Mouse (Mus musculus) intestine, postnatal 0 days (tissue): ENCODE data around the gene Smarcd2. TPM values are rescaled to one million over a fixed set of nuclear protein-coding genes. Genes with fewer than 3 reads are reported as not detected.

Source experiments
- ATAC-seq: fragments of 200-750 bp; cut with Nextera tagmentation; 2 replicates; pipeline ENCODE4 v1.8.0; 2017; ENCODE audit warnings: mild to moderate bottlenecking, moderate TSS enrichment, moderate library complexity
- H3K27ac ChIP-seq: fragments of 300-500 bp; sonication (generic); 2 replicates; pipeline ENCODE4 v1.5.1; 2014; ENCODE audit warnings: mild to moderate bottlenecking, low read depth, low read length, moderate library complexity
- H3K27me3 ChIP-seq: fragments of 300-500 bp; sonication (generic); replicated peaks from 2 replicates; pipeline ENCODE4 v1.6.1; 2014; ENCODE audit warnings: low read length, mixed read lengths; ENCODE audit not compliant: control insufficient read depth, insufficient read depth
- H3K36me3 ChIP-seq: fragments of 300-500 bp; sonication (generic); 2 replicates; pipeline ENCODE4 v1.6.1; 2014; ENCODE audit warnings: mild to moderate bottlenecking, moderate library complexity; ENCODE audit not compliant: control insufficient read depth, insufficient read depth
- H3K4me1 ChIP-seq: fragments of 300-500 bp; sonication (generic); replicated peaks from 2 replicates; pipeline ENCODE4 v1.6.1; 2014; ENCODE audit warnings: antibody characterized with exemption, low read length, mixed read lengths; ENCODE audit not compliant: control insufficient read depth, insufficient read depth
- H3K4me2 ChIP-seq: fragments of 300-500 bp; sonication (generic); replicated peaks from 2 replicates; pipeline ENCODE4 v1.6.1; 2014; ENCODE audit warnings: low read depth, mild to moderate bottlenecking, moderate library complexity
- H3K4me3 ChIP-seq: fragments of 300-500 bp; sonication (generic); 2 replicates; pipeline ENCODE4 v1.5.1; 2014; ENCODE audit warnings: low read depth, low read length
- H3K9ac ChIP-seq: fragments of 300-500 bp; sonication (generic); 2 replicates; pipeline ENCODE4 v1.6.1; 2014; ENCODE audit warnings: mild to moderate bottlenecking, low read depth, low read length
- H3K9me3 ChIP-seq: fragments of 300-500 bp; sonication (generic); 2 replicates; pipeline ENCODE4 v1.6.1; 2016; ENCODE audit warnings: mixed run types; ENCODE audit not compliant: control insufficient read depth
- CTCF ChIP-seq: sonication (generic); IDR thresholded peaks from 2 replicates; pipeline ENCODE4 v1.5.1; 2016; ENCODE audit warnings: low read depth, mild to moderate bottlenecking, control low read depth, antibody characterized with exemption, moderate library complexity
- WGBS: fragments of 180-500 bp; shearing (Covaris S2); extraction: QIAGEN DNeasy Blood & Tissue Kit; methylation state at CpG from one replicate; pipeline ENCODE4 v1.1.7; 2014; 5-methylcytosine and 5-hydroxymethylcytosine counted together
- polyA plus RNA-seq: library from polyadenylated mRNA; unstranded; fragments of >200 nt; fragmentation: Nextera tagmentation; extraction: Ambion mirVana; gene quantifications from 2 replicates; pipeline ENCODE4 v1.2.1, GENCODE M21; 2015

The Smarcd2 gene
- polyA plus RNA-seq: 25.3 and 26.3 TPM in 2 replicates

DNA sequence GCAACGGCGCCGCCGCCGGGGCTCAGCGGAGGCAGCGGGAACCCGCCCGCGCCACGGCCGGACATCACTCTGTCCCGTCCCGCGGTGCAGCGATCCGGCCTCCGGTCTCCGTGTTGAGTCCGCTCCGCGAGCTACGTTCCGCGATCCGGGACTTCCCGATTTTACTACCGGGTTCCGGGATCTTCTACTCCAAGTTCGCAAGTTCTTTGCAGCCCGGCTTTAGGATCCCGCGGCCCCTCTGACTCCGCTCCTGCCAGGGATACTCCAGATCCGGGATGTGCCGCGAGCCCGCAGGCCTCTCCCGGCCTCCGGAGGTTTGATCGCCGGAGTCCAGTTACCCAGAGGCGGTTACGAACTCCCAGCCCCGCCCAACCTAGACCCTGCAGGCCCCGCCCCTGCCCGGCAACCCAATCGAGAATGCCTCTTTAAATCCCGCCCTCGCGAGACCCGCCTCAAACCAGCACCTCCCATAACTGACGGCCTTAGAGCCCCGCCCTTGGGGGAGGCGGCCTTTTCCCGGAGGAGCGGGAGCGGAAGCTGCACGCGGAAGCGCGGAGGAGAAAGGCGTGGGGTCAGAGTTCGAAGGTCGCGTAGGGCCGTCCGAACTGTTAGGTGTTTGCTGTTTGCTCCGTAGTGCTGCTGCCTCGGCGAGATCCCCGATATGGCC, at the start of gene Smarcd2:
TSS of gene Smarcd2 (minus strand) at position 329 of the 667 bp plus-strand sequence.
- Histone ChIP-seq H3K4me2 (peak within 1 kb of the TSS; percentile 77), H3K27ac (peak within 1 kb of the TSS; percentile 98), H3K4me1 (peaks cover 10% of the 10 kb centered on the region), H3K36me3 (no peaks in the 10 kb centered on the region), H3K9ac (peak within 1 kb of the TSS; percentile 95), H3K9me3 (no peaks in the 10 kb centered on the region), H3K4me3 (peak within 1 kb of the TSS; percentile 97), H3K27me3 (no peaks in the 10 kb centered on the region)
- peak; percentile 92 for ATAC-seq
- under 1% methylated on average over 72 of the region's 72 CpGs for WGBS
- TF ChIP-seq CTCF: no peak

DNA sequence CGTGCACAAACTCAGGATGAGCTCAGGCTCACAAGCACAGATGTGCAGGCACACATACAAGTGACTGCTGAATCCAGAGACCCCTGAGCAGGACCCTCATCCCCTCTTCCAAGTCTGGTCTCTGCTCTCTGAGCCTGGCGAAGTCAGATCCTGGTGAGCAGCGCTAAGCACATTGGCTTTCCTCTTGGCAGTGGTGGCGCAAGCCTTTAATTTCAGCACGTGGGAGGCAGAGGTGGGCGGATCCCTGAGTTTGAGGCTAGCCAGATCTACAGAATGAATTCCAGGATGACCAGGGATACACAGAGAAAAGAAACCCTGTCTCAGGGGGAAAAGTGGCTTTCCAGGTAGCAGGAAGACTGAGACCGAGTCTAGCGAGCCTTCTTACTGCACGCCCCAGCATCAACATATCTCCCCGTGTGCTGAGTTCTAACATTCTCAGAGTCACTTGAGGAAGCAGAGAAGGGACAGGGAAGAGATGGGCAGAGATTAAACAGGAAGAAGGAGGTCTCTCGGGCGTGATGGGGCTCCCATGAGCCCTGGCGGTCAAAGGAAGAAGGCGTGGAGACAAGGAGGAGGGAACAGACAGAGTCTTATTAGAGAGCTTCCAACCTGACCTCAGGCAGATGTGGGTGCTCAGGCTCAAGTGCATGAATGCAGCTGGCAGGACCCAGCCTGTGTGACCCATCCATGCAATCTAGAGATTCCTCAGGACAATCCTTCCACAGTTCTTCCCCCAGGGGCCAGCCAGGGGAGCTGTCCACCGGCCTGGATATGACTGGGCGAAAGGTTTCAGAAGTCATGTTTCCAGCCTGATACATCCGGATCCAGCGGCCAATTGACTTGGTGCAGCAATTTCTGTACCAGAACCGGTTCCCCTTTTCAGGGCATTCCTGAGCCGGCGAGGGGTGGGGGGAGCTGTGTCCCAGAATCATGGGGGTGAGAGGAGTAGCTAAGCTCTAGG, 45.9 kb upstream of the Smarcd2 start:
- no peak for TF ChIP-seq CTCF
- Histone ChIP-seq H3K4me2 (no peak overlapping the region), H3K36me3 (no peaks in the 10 kb centered on the region), H3K4me3 (no peak overlapping the region), H3K27me3 (no peaks in the 10 kb centered on the region), H3K9me3 (no peaks in the 10 kb centered on the region), H3K4me1 (0 out of 2 replicates have a peak, but pooled peaks cover 6% of the 10 kb centered on the region), H3K9ac (no peak overlapping the region), H3K27ac (no peak overlapping the region; the same call in 1 of the 2 replicates)
- 57% methylated on average over 21 of the region's 21 CpGs for WGBS
- no peak for ATAC-seq

DNA sequence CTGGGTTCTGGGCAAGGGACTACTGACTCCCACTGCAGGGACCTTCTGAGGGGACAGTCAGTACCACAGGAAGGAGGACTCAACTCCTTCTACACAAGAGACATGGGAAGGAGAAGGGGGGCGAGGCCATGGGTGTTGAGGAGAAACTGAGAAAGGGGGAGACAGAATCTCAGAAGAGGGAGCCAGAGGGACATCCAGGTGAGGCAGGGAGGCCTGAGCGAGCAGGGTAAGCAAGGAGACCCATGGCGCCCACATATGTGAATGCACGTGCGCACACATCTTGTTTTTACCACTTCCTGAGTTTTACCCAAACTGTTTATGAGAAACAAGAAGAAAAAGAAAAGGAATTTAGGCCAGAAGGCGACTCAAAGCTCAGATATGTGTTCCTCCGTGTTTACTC, 45.0 kb upstream of the Smarcd2 start:
- no peak overlapping the region for H3K4me2 ChIP-seq
- no peak for ATAC-seq
- H3K27me3 ChIP-seq: no peaks in the 10 kb centered on the region
- TF ChIP-seq CTCF: no peak
- 72% methylated on average over 7 of the region's 7 CpGs for WGBS
- H3K36me3 ChIP-seq: no peaks in the 10 kb centered on the region
- H3K9me3 ChIP-seq: no peaks in the 10 kb centered on the region
- 0 out of 2 replicates have a peak, but pooled peaks cover 6% of the 10 kb centered on the region for H3K4me1 ChIP-seq
- H3K9ac ChIP-seq: no peak overlapping the region
- H3K4me3 ChIP-seq: no peak overlapping the region
- H3K27ac ChIP-seq: no peak overlapping the region

DNA sequence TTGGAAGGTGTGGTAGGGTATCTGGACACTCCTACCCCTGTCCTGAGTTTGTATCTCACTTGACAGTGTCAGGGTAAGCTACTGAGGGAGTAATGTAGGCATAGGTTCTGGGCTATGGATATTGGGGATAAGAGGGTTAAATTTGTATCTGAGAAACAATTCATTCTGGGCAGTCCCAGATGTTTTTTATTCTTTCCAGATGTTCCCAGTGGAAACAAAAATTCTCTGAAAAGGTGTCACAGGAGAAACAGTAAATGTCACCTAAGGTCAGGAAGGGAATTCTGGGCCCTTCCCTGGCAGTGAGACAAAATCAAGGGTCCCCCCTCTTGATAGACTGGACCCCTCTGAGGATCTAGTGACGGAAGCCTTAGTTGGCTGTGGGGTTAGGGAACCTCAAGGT, 43.6 kb upstream of the Smarcd2 start:
- Histone ChIP-seq H3K36me3 (no peaks in the 10 kb centered on the region), H3K4me3 (no peak overlapping the region), H3K27ac (no peak overlapping the region), H3K9me3 (no peaks in the 10 kb centered on the region), H3K9ac (no peak overlapping the region), H3K4me2 (no peak overlapping the region), H3K27me3 (no peaks in the 10 kb centered on the region), H3K4me1 (0 out of 2 replicates have a peak, but pooled peaks cover 6% of the 10 kb centered on the region)
- no peak for ATAC-seq
- no peak for TF ChIP-seq CTCF
- 68% methylated on average over 1 of the region's 1 CpGs for WGBS

DNA sequence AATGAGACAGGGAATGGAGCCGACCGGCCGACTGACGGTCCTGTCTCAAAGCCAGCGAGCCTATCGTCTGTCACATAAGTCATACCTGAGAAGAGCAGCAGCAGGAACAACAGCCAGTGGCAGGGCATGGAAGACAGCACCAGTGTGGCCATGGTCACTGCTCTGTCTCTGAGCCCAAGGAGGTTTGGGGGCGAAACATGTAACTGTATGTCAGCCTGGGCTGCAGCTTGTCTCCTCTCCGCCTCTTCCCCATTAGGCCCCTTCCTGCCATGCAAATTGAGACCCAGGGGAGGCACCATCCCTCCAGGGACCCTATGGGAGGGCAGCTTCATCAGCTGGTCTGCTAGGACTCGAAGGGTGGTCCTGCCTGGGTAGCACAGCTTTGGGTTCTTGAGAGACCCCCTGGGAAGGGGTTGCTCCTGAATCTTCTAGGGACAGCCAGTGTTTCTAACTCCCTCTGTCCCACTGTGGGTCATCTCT, 41.6 kb upstream of the Smarcd2 start, which contains the start of gene Cd79b:
TSS of gene Cd79b (minus strand) at position 430 of the 480 bp plus-strand sequence.
- H3K9ac ChIP-seq: no peak within 1 kb of the TSS
- ATAC-seq: no peak
- no peak within 1 kb of the TSS for H3K4me2 ChIP-seq

GRCm38 (mm10) chr11:106313533-106313932, 40.8 kb upstream of the Smarcd2 start:
- Histone ChIP-seq H3K27me3 (no peaks in the 10 kb centered on the region), H3K4me1 (0 out of 2 replicates have a peak, but pooled peaks cover 3% of the 10 kb centered on the region), H3K4me3 (no peak overlapping the region), H3K9ac (no peak overlapping the region), H3K27ac (no peak overlapping the region), H3K36me3 (no peaks in the 10 kb centered on the region), H3K9me3 (no peaks in the 10 kb centered on the region), H3K4me2 (no peak overlapping the region)
- TF ChIP-seq CTCF: no peak
- peak; percentile 38; the same call in 1 of the 2 replicates for ATAC-seq
- WGBS: 34% methylated on average over 5 of the region's 5 CpGs

More for the DNA sequence above, 41.6 kb upstream of the Smarcd2 start, which contains the start of gene Cd79b:
- no peak for TF ChIP-seq CTCF
- H3K36me3 ChIP-seq: no peaks in the 10 kb centered on the region
- H3K4me3 ChIP-seq: no peak within 1 kb of the TSS
- no peak within 1 kb of the TSS for H3K27ac ChIP-seq
- H3K4me1 ChIP-seq: 0 out of 2 replicates have a peak, but pooled peaks cover 6% of the 10 kb centered on the region
- H3K27me3 ChIP-seq: no peaks in the 10 kb centered on the region
- WGBS: 54% methylated on average over 9 of the region's 9 CpGs
- H3K9me3 ChIP-seq: no peaks in the 10 kb centered on the region
